Mouse (Mus musculus): Measurements from ENCODE around the gene Slc6a13.

Gene Slc6a13

GRCm38 (mm10) chr6:121382071-121382470 is 82.0 kb downstream of the Slc6a13 start:
- no peak for DNase-seq

GRCm38 (mm10) chr6:121385397-121385796 is 85.4 kb downstream of the Slc6a13 start:
- DNase-seq = no peak

Data from right cerebral cortex, postnatal 14 days (tissue).